Mouse (Mus musculus) heart, adult 9 months (tissue): ENCODE measurements around the gene Ift52.
A peak's percentile ranks its signal among the peaks of the same experiment; 100 is the strongest.

Experiments used
- DNase-seq, 2 experiments: peaks; one replicate each; pipeline ENCODE4 v3.0.0; 2022; ENCODE audit warnings: low spot score in 2 of 2

The Ift52 gene

DNA sequence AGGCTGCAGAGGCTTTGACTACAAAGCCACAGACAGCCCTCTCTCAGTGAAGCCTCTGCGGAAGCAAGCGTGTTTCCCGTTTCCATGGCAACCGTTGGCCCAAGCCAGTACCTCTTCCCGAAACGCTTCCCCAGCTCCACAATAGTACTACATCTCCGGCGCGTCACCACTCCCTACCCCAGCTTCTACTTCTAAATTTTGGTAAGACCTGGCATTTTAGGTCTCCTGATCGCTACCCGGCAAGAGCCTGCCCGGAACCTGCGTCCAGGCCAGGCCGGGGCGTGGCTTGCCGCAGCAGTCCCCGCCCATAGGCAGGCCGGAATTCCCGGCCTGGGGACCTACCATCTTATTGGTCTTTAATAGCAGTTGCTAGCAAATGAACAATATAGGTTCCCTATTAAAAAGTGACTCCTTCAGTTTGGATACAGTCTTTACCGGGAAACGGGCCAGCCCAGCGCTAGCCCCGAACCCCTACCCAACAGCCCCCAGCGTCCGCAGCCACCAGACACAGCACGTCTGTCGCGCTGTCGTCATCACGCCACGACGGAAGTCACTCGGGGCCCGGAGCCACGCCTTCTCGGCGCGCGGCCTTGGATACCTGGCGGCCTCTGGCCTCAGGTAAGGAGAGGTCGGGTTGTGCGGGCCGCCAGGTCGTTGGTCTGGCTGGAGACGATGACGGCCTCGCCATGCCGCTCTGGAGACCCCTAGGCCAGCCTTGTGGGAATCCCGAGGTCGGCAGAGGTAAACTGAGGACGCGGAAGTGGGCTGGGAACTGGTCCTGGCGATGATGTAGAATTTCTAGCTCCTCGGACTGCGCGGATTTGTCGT is at the start of gene Ift52:
TSS of gene Ift52 (plus strand) at position 439 of the 828 bp plus-strand sequence.
- DNase-seq = peak; percentile 87 to 90

- peak in 1 of 2 experiments; percentile 16 for DNase-seq
Observed at GRCm38 (mm10) chr2:162968357-162968756, 48.8 kb upstream of the Ift52 start.

- DNase-seq = no peak
Observed at GRCm38 (mm10) chr2:162969101-162969500, 48.1 kb upstream of the Ift52 start.

DNA sequence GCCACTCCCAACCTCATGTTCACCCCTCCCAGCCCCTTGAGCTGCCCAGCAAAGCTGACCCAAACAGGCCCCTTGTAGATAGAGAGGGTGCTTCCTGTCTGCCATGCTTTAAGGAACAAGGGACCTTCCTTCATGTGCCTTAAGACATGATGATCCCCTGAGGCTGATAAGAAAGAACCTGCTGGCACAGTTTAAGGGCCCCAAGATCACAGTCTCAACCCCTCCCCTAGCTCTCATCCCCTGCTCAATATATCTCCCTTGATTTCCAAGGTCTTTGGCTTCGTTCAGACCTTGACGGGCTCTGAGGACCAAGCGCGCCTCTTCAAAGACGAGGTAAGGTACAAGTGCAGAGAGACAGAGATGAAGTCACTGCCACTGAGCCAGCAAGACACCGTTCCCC is 46.3 kb upstream of the Ift52 start:
- DNase-seq = no peak

- DNase-seq = no peak
Observed at GRCm38 (mm10) chr2:162972752-162973151, 44.4 kb upstream of the Ift52 start.

DNA sequence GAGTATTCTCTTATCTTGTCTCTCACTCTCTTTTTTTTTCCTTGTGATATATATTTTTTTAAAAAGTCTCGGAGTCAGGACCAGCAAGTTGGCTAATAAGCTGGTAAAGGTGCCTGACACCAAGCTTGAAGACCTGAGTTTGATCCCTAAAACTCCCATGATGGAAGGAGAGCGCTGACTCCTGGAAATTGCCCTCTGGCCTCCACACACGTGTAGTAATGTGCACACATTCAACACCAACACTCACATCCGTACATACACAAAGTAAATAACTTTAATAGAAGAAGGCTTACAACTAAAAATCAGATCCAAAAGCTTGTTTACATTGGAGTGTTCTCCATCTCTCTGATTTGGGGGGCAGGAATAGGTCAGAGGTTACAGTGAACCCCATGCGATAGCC is 43.9 kb upstream of the Ift52 start:
- no peak for DNase-seq

DNA sequence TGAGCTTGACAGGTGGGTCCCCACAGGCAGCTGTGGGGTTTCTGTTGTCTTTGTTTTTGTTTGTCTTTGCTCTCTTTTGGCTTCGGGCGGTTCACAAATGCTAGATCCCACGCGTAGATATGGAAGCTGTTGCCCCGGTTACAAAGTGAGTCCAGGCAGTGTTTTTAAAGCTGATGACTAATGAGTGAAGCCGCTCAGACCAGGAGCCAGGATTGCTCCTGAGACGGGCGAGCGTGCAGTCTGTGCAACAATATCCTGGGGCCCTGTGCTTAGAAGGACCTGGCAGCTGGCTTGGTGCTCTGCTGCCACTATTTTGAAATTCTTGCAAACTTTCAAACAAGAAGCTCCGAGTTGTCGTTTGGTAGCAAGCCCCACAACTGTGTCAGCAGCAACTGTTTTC is 43.5 kb upstream of the Ift52 start:
- no peak for DNase-seq

GRCm38 (mm10) chr2:162975157-162975775 is 41.9 kb upstream of the Ift52 start:
- DNase-seq = peak in 1 of 2 experiments; percentile 30

GRCm38 (mm10) chr2:162976001-162976400 is 41.2 kb upstream of the Ift52 start:
- DNase-seq = peak; percentile 56 to 63

DNA sequence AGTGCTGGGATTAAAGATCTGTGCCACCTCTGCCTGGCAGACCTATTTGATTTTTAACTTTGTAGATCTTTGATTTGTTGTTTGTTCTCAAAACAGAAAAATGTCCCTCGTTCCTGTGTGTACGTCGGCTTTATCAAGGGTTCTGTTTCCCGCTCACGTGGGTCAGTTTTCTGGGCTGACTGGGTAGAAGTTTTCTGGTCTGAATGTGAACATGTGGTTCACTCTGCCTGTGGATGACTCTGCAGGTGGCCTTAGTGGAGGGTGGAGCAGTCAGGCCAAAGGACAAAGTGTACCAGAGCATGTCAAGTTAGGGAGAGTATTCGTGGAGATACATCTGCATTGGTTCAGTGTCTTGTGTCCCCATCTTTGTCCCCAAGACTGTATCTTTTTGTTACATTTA is 32.8 kb upstream of the Ift52 start:
- no peak for DNase-seq

DNA sequence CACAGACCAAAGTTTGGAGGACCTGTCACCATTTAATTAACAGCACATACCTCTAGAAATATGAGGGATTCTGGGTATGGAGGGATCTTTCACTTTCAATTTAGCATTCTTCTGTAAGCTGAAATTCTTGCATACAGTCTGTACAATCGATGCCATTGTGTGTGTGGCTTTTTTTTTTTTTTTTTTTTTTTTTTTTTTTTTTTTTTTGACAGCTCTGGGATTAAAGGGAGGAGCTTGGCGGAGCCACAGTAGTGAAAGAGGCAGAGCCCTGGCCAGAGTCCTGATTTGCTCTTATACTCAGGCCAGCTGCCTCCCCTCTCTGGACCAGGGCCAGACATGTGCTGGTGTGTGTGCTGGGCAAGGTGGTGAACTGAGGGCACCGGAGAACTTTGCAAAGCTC is 31.2 kb upstream of the Ift52 start:
- DNase-seq = no peak

- DNase-seq = no peak
Observed at GRCm38 (mm10) chr2:162986764-162987163, 30.4 kb upstream of the Ift52 start.

DNA sequence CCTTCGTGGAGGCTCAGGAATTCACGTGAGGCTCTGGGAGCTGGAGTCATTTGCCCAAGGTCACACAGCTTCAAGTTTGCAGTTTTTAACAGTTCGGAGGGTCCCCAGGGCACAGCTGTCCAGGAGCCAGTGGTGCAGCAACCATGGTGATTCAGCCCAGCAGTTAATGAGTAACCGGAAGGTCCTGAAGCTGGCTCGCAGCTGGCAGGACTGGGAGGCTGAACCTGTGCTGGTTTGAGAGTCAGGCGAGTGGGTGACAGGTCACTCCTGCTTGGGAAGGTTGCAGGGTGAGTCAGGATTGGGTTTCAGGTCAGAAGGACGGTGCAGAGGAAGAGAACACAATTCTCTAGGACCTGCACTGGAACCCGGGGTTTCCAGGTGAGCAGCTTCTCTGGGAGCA is 29.9 kb upstream of the Ift52 start, which contains the start of gene Sgk2:
TSS of gene Sgk2 (plus strand) at position 113 of the 400 bp plus-strand sequence.
- no peak for DNase-seq

DNA sequence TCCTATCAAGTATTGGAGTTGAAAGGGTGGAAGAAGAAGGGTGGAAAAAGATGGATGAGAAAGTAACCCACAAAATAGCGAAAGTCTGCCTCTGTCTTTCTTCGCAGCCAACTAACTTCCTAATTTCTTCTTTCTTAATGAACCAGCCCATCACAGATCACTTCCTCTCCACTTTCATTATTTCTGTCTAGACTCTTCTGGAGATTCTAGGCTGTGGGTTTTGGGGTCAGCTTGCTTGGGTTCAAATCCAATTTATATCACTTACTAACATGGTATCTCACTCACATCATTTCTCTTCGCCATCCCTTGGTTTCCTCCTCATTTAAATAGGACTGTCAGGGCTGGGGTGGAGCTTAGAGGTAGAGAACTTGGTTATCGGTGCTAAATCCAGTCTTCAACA is 28.9 kb upstream of the Ift52 start:
- DNase-seq = no peak

DNA sequence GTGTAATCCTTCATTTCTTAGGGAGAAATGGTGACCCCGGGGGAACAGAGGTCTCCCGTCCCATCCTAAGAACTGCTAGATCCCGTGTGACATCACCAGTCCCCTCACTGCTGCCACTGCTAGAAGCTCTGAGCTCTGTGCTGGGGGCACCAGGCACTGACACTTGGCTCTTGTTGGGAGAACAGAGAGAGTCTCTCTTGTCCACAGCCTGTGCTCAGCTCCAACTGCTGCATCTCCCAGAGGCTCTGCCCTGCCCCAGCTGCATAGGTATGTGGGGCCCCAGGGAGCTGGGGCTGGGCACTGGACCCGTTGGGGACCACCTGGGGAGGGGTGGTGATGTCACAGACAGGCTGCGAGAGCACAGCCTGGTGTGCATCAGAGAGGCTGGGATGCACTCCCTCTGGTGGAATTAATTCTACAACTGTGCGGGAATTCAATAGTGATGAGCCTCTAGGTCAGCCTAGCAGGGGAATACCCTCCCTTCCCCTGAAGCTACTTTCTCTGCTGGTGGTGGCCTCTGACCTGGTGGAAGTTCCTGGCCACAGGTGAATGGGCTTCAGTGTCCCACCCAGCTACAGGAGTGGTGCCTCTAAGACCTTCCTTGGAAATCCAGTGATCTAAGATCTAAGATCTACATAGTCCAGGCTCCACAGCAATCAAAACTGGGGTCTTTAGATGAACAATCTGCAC is 25.6 kb upstream of the Ift52 start:
- no peak for DNase-seq

GRCm38 (mm10) chr2:162992084-162992437 is 25.1 kb upstream of the Ift52 start:
- no peak for DNase-seq

DNA sequence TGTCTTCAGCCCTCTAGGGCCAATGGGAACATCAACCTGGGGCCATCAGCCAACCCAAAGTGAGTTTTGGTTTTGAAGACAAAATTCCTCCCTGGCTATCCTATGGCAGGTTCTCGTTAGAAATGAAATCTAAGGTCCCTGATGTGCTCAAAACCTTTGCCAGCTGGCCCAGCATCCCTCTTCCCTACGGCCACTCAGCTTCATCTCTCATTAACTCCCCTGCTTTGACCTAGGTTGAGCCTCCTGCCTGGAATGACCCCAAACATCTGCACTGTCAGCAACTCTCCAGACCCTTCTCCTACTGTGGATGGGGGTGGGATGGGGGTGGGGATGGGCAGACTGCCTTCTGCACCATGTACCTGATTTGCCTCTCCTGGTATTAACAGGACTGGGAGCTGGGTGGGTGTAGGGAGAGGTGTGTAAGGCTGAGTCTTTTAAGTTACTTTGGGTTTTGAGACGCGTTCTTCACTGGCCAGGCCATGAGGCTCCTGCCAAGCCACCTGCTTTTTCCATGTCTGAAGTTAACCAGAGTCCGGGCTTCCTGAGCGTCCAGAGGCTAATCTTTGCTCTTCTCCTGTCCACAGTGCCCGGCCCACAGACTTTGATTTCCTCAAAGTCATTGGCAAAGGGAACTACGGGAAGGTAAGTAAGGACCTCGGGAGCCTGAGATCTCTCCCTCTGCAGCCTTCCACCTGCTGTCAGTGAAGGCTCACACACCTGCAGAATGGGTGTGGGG is 23.1 kb upstream of the Ift52 start:
- no peak for DNase-seq

DNA sequence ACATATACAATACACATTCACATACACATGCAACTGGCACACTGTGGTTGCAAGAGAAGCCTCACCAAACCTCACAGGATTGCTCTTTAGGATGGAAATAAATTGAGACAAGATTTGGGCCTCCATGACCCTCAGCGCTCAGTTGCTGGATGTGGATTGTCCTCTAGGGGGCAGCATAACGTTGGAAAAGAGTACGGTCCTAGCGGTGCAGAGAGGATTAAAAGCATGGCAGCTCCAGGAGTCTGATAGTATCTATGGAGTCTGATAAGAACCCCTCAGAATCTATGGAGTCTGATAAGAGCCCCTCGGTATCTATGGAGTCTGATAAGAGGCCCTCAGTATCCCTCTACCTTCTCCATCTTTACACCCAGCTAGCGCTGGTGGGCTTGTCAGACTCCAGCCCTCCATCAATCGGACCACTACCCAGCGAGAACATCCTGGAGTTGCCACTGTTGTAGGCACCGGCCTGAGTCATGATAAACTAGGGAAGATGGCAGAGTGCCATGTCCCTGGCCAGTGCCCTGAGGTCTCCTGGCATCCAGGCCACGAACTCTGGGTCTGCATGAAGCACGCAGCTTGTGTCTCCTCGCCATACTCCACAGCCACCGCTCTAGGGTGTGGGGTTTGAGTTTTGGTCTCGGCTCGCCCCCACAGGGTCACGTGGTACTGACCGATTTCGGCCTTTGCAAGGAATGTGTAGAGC is 18.5 kb upstream of the Ift52 start:
- peak; percentile 15 to 44 for DNase-seq

GRCm38 (mm10) chr2:162999744-163000143 is 17.4 kb upstream of the Ift52 start:
- DNase-seq = no peak

DNA sequence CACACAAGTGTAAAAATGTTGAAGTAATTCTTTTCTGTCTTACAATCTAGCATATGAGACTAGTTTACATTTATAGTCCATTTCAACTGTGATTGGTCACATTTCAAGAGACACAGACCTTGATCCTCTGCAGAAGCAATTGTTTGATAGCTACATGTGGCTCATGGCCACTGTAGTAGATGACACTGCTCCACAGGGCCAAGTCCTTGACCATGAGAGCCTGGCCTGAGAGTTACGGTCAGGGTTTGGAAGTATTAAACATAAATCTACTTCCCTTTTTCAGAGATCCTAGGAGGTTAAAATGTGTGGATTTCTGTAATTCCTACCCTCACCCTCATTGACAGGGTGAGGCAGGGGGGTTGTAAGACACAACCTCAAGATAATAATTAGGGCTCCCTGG is 16.1 kb upstream of the Ift52 start:
- no peak for DNase-seq

GRCm38 (mm10) chr2:163007299-163007698 is 9.9 kb upstream of the Ift52 start:
- DNase-seq = no peak
